Mouse (Mus musculus): ENCODE results near the gene Nat8f1. TPM values are rescaled to one million over a fixed set of nuclear protein-coding genes. Genes with fewer than 3 reads are reported as not detected.
"Not testable (repeated sequence)": the region's sequence is repeated elsewhere in the genome, so short reads cannot be mapped to it uniquely, and the experiment has no call there.

Gene Nat8f1
- 3.8 and 5.5 TPM in 2 replicates for polyA plus RNA-seq (2016; fragmentation: Nextera tagmentation; extraction: Ambion mirVana)

DNA sequence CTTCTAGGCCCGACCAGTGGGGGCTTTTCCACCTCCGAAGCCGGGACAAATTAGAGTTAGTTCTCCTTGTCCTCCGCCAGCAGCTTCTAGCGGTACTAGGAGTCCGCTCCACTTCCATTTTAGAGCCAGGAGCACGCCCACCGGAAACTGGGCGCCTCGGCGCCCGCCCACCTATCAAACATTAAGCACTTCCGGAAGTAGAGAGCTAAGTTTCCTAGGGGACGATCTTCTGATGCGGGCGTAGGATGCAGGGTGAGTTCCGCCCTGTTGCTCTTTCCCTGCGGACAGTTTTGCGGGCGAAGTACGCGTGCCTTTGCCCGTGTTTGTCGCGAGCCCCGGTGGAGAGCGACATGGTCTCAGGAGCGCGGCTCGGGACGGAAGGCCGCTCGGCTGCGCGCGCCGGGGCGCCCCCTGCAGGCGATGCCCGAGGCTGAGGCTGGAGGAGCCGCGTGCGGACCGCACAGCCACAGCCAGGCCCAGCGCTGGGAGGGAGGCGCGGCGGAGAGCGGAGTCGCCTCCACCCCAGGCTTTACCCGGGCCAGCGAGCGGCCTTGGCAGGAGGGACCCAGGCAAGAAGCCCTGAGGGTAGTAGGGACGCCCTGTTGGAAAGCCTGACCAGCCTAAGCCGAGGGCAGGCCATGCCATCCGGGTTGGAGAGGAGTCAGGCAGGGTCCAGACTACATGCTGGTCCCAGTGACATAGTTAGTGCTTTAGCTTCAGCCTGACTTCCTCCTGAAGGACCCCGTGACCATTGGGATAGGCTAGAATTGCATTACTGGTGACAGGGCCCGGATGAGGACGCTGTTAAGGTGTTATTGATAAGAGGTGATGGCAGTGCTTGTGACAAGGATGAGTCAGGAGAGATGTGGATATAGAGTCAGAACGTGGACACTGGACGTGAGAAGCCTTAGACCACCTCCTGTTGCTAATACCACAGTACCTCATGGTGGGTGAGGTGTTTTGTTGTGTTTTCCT lies at the start of gene Nat8f1:
Nat8f1 (minus strand) TSS at position 149 of the 975 bp plus-strand sequence.
- DNase-seq (ENCODE audit: low spot score) = peak; percentile 90
- under 1% methylated on average over 61 of the region's 61 CpGs for WGBS
- not testable (repeated sequence) for H3K27me3 ChIP-seq (replicated peaks; ENCODE audit: low read depth, poor library complexity, severe bottlenecking); H3K36me3 ChIP-seq (replicated peaks); H3K9me3 ChIP-seq
- peak within 1 kb of the TSS; percentile 90 for H3K27ac ChIP-seq (replicated peaks)
- H3K4me3 ChIP-seq = peak within 1 kb of the TSS; percentile 72
- peaks cover 14% of the 10 kb centered on the region for H3K4me1 ChIP-seq

GRCm38 (mm10) chr6:85961101-85962091 lies 45.9 kb upstream of the Nat8f1 start, which contains the start of gene Dusp11:
Gene Dusp11, minus strand, starts transcription at chr6:85961667.
- no peaks in the 10 kb centered on the region for H3K9me3 ChIP-seq
- DNase-seq (ENCODE audit: low spot score) = peak; percentile 95
- under 1% methylated on average over 70 of the region's 70 CpGs for WGBS
- peak within 1 kb of the TSS; percentile 93 for H3K4me3 ChIP-seq
- H3K27me3 ChIP-seq (replicated peaks; ENCODE audit: low read depth, poor library complexity, severe bottlenecking) = no peaks in the 10 kb centered on the region
- peaks cover 12% of the 10 kb centered on the region for H3K4me1 ChIP-seq
- peaks cover 30% of the 10 kb centered on the region for H3K36me3 ChIP-seq (replicated peaks)
- H3K27ac ChIP-seq (replicated peaks) = peak within 1 kb of the TSS; percentile 97

DNA sequence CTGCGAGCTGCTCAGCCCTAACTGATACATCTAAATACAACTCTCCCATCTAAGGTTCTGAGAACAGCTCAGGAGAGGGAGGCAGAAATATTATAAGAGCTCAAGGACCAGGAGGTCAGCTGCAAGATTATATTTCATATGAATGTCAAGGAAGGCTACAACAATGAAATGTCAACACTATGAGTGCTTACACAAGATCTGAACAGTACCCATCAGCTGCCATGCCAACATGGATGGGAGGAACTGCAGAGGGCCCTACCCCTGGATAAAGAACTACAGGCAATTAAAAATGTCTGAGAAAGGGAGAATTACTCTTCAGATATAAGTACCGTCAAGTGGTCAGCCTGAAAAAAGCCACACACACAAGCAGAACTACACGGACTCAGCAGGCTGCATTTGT lies 42.1 kb upstream of the Nat8f1 start:
- DNase-seq (ENCODE audit: low spot score) = no peak
- peaks cover 66% of the 10 kb centered on the region for H3K36me3 ChIP-seq (replicated peaks)
- 91% methylated on average over 3 of the region's 3 CpGs for WGBS
- H3K4me3 ChIP-seq = no peak overlapping the region
- no peaks in the 10 kb centered on the region for H3K27me3 ChIP-seq (replicated peaks; ENCODE audit: low read depth, poor library complexity, severe bottlenecking)
- peaks cover 11% of the 10 kb centered on the region for H3K4me1 ChIP-seq
- H3K9me3 ChIP-seq = no peaks in the 10 kb centered on the region
- H3K27ac ChIP-seq (replicated peaks) = no peak overlapping the region

- Histone ChIP-seq H3K4me1 (no peaks in the 10 kb centered on the region), H3K27me3 (replicated peaks; ENCODE audit: low read depth, poor library complexity, severe bottlenecking) (no peaks in the 10 kb centered on the region), H3K36me3 (replicated peaks) (peaks cover 100% of the 10 kb centered on the region), H3K27ac (replicated peaks) (no peak overlapping the region), H3K9me3 (no peaks in the 10 kb centered on the region), H3K4me3 (no peak overlapping the region)
- 87% methylated on average over 6 of the region's 6 CpGs for WGBS
- DNase-seq (ENCODE audit: low spot score) = no peak
Observed at GRCm38 (mm10) chr6:85948549-85948948, 33.1 kb upstream of the Nat8f1 start.

GRCm38 (mm10) chr6:85942469-85942868 lies 27.0 kb upstream of the Nat8f1 start:
- H3K9me3 ChIP-seq = no peaks in the 10 kb centered on the region
- H3K36me3 ChIP-seq (replicated peaks) = peaks cover 69% of the 10 kb centered on the region
- H3K4me3 ChIP-seq = no peak overlapping the region
- H3K27ac ChIP-seq (replicated peaks) = no peak overlapping the region
- 90% methylated on average over 3 of the region's 3 CpGs for WGBS
- no peak for DNase-seq (ENCODE audit: low spot score)
- H3K4me1 ChIP-seq = peaks cover 1% of the 10 kb centered on the region
- H3K27me3 ChIP-seq (replicated peaks; ENCODE audit: low read depth, poor library complexity, severe bottlenecking) = no peaks in the 10 kb centered on the region

- Histone ChIP-seq H3K4me3 (no peak overlapping the region), H3K27ac (replicated peaks) (no peak overlapping the region), H3K9me3 (no peaks in the 10 kb centered on the region), H3K27me3 (replicated peaks; ENCODE audit: low read depth, poor library complexity, severe bottlenecking) (no peaks in the 10 kb centered on the region), H3K4me1 (peaks cover 11% of the 10 kb centered on the region), H3K36me3 (replicated peaks) (peaks cover 31% of the 10 kb centered on the region)
- no peak for DNase-seq (ENCODE audit: low spot score)
- 81% methylated on average over 10 of the region's 10 CpGs for WGBS
Observed at GRCm38 (mm10) chr6:85938701-85939100, 23.2 kb upstream of the Nat8f1 start.

- peak overlapping the region; percentile 82 for H3K27ac ChIP-seq (replicated peaks)
- peaks cover 21% of the 10 kb centered on the region for H3K36me3 ChIP-seq (replicated peaks)
- not testable (repeated sequence) for H3K9me3 ChIP-seq; H3K27me3 ChIP-seq (replicated peaks; ENCODE audit: low read depth, poor library complexity, severe bottlenecking)
- H3K4me3 ChIP-seq = peak overlapping the region; percentile 61
- H3K4me1 ChIP-seq = peaks cover 11% of the 10 kb centered on the region
- WGBS = 1% methylated on average over 50 of the region's 50 CpGs
- peak; percentile 83 for DNase-seq (ENCODE audit: low spot score)
Observed at GRCm38 (mm10) chr6:85936508-85937465, 21.3 kb upstream of the Nat8f1 start.

DNA sequence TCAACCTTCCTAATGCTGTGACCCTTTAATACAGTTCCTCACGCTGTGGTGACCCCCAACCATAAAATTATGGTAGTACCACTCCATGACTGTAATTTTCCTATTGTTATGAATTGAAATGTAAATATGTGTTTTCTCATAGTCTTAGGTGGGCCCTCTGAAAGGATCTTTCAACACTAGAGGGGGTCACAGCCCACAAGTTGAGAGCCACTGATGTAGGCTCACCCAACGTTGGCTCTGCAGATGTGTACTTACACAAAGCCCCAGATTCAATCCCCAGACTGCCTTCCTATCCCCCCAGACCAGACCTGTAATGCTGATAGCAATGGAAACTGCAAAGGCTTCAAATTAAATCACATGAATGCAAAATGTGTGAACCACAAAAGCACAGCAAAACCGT lies 20.2 kb upstream of the Nat8f1 start:
- Histone ChIP-seq H3K27ac (replicated peaks) (no peak overlapping the region), H3K9me3 (no peaks in the 10 kb centered on the region), H3K4me1 (peaks cover 11% of the 10 kb centered on the region), H3K4me3 (no peak overlapping the region), H3K36me3 (replicated peaks) (peaks cover 18% of the 10 kb centered on the region), H3K27me3 (replicated peaks; ENCODE audit: low read depth, poor library complexity, severe bottlenecking) (no peaks in the 10 kb centered on the region)
- WGBS = 69% methylated on average over 3 of the region's 3 CpGs
- DNase-seq (ENCODE audit: low spot score) = no peak

- no peaks in the 10 kb centered on the region for H3K27me3 ChIP-seq (replicated peaks; ENCODE audit: low read depth, poor library complexity, severe bottlenecking)
- DNase-seq (ENCODE audit: low spot score) = no peak
- no peak overlapping the region for H3K4me3 ChIP-seq
- peaks cover 11% of the 10 kb centered on the region for H3K4me1 ChIP-seq
- no peaks in the 10 kb centered on the region for H3K9me3 ChIP-seq
- no peak overlapping the region for H3K27ac ChIP-seq (replicated peaks)
- peaks cover 30% of the 10 kb centered on the region for H3K36me3 ChIP-seq (replicated peaks)
- 87% methylated on average over 8 of the region's 8 CpGs for WGBS
Observed at GRCm38 (mm10) chr6:85934047-85934446, 18.6 kb upstream of the Nat8f1 start.

- Histone ChIP-seq H3K27me3 (replicated peaks; ENCODE audit: low read depth, poor library complexity, severe bottlenecking) (no peaks in the 10 kb centered on the region), H3K27ac (replicated peaks) (no peak overlapping the region), H3K9me3 (no peaks in the 10 kb centered on the region), H3K36me3 (replicated peaks) (peaks cover 71% of the 10 kb centered on the region), H3K4me3 (no peak overlapping the region), H3K4me1 (no peaks in the 10 kb centered on the region)
- WGBS = 86% methylated on average over 1 of the region's 1 CpGs
- no peak for DNase-seq (ENCODE audit: low spot score)
Observed at GRCm38 (mm10) chr6:85929312-85929711, 13.8 kb upstream of the Nat8f1 start.

Measured in embryonic facial prominence, embryonic 10.5 days (tissue).